Mouse (Mus musculus) intestine, embryonic 14.5 days (tissue): Measurements from ENCODE around the gene Tbata. TPM values are rescaled to one million over a fixed set of nuclear protein-coding genes. Genes with fewer than 3 reads are reported as not detected.

Source experiments
- ATAC-seq: fragments of 200-750 bp; cut with Nextera tagmentation; replicated peaks from 2 replicates; pipeline ENCODE4 v1.8.0; 2017; ENCODE audit warnings: low read depth, moderate number of reproducible peaks, moderate TSS enrichment, moderate library complexity; ENCODE audit not compliant: low FRiP score, low TSS enrichment
- DNase-seq: peaks from one replicate; pipeline ENCODE4 v3.0.0-alpha.2; 2018; ENCODE audit warnings: low spot score
- H3K27ac ChIP-seq: fragments of 300-500 bp; sonication (generic); 2 replicates; pipeline ENCODE4 v1.5.1; 2014; ENCODE audit warnings: low read depth, mild to moderate bottlenecking, control low read depth
- H3K27me3 ChIP-seq: fragments of 300-500 bp; sonication (generic); replicated peaks from 2 replicates; pipeline ENCODE4 v1.6.1; 2014; ENCODE audit warnings: low read length, control low read depth; ENCODE audit not compliant: control insufficient read depth, insufficient read depth
- H3K36me3 ChIP-seq: fragments of 300-500 bp; sonication (generic); 2 replicates; pipeline ENCODE4 v1.6.1; 2014; ENCODE audit warnings: low read length, control low read depth; ENCODE audit not compliant: control insufficient read depth, insufficient read depth
- H3K4me1 ChIP-seq: fragments of 300-500 bp; sonication (generic); replicated peaks from 2 replicates; pipeline ENCODE4 v1.6.1; 2014; ENCODE audit warnings: low read length, control low read depth, mixed read lengths; ENCODE audit not compliant: control insufficient read depth, insufficient read depth
- H3K4me2 ChIP-seq: fragments of 300-500 bp; sonication (generic); 2 replicates; pipeline ENCODE4 v1.6.1; 2014; ENCODE audit warnings: low read length
- H3K4me3 ChIP-seq: fragments of 300-500 bp; sonication (generic); 2 replicates; pipeline ENCODE4 v1.5.1; 2014; ENCODE audit warnings: low read depth, low read length, control low read depth, mixed read lengths
- H3K9ac ChIP-seq: fragments of 300-500 bp; sonication (generic); 2 replicates; pipeline ENCODE4 v1.6.1; 2014; ENCODE audit warnings: mild to moderate bottlenecking, low read length
- H3K9me3 ChIP-seq: fragments of 300-500 bp; sonication (generic); 2 replicates; pipeline ENCODE4 v1.6.1; 2016; ENCODE audit warnings: low read length, control low read depth; ENCODE audit not compliant: control insufficient read depth
- WGBS: fragments of 180-500 bp; shearing (Covaris S2); extraction: QIAGEN DNeasy Blood & Tissue Kit; methylation state at CpG from one replicate; pipeline ENCODE4 v1.1.7; 2014; 5-methylcytosine and 5-hydroxymethylcytosine counted together
- polyA plus RNA-seq: library from polyadenylated mRNA; unstranded; fragments of >200 nt; fragmentation: Nextera tagmentation; extraction: Ambion mirVana; gene quantifications from 2 replicates; pipeline ENCODE4 v1.2.1, GENCODE M21; 2014

The Tbata gene
- polyA plus RNA-seq, 1 experiment from 2014 or later, result not detected

DNA sequence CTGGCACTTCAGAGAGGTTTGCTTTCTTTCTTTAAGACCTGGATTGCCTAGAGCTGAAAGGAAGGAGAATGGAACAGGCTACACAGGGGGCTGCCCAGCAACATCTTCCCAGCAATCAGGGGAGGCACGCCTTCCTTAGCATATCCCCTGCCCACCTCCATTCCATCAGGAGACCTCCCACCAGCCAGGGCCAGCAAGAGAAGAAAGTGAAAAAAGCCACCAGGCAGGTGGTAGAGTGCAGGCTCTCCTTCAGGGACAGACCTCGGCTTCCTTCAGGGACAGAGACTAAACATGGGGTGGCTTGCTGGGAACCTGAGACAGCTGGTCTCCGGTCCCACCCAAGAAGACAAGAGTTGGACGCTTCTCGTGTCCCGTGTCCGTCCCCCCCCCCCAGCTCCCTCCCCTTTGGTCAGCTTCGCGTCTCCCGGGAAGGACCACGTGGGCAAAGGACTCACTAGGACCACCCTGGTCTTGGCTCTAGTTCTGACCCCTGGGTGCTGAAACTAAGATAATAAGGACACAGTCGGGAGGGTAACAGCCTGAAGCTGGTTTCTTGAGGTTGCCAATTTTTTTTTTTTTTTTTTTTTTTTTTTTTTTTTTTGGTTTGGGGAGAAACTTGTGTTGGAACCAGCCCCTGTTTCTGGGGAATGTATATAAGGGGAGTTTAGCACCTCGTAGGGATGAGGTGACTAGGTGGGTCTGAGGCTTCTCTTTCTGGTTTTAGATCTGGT, 3.1 kb downstream of the Tbata start:
- WGBS, result 34% methylated on average over 13 of the region's 13 CpGs
- no peaks in the 10 kb centered on the region; the same call in 1 of the 2 replicates for H3K27me3 ChIP-seq
- no peak overlapping the region for H3K27ac ChIP-seq
- no peak overlapping the region for H3K4me3 ChIP-seq
- no peak overlapping the region for H3K4me2 ChIP-seq
- H3K9me3 ChIP-seq, result no peaks in the 10 kb centered on the region
- H3K4me1 ChIP-seq, result no peaks in the 10 kb centered on the region
- no peak overlapping the region for H3K9ac ChIP-seq
- no peak for DNase-seq
- ATAC-seq, result no peak
- H3K36me3 ChIP-seq, result no peaks in the 10 kb centered on the region

DNA sequence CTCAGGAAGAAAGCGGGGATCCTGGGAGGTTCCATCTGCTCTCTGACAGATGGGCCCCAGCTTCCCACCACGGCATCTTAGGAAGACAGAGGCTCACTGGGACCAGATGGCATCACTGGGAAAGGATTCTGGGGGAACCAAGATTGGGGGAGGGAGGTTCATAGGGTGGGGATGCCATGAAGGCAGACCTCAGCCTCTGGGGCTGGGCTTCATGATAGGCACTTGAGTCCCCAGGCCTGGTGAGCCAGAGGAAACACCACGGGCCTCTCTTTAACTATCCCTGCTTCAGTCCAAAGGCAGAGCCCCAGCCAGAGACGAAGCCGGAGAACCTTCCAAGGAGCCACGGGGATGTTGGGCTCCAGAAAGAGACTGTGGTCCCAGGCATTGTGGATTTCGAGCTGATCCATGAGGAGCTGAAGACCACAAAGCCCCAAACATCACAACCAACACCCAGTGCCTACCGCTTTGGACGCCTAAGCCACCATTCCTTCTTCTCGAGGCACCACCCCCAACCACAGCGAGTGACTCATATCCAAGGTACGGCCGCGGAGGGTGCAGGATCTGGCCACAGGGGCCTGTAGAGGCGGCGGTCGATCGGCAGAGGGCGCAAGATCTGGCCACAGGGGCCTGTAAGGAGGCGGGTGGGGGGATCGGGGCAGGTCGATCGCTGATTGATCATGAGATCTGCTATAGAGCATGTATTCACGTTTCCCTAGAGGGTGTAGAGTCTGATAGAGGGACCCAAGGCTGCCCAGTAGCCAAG, 3.9 kb downstream of the Tbata start:
- Histone ChIP-seq H3K4me3 (no peak overlapping the region), H3K27ac (no peak overlapping the region), H3K36me3 (no peaks in the 10 kb centered on the region), H3K9ac (no peak overlapping the region), H3K4me1 (no peaks in the 10 kb centered on the region), H3K9me3 (no peaks in the 10 kb centered on the region), H3K4me2 (peak overlapping the region; percentile 26), H3K27me3 (no peaks in the 10 kb centered on the region; the same call in 1 of the 2 replicates)
- WGBS, result 16% methylated on average over 24 of the region's 24 CpGs
- ATAC-seq (no peak; the same call in 1 of the 2 replicates), DNase-seq (peak; percentile 69)

DNA sequence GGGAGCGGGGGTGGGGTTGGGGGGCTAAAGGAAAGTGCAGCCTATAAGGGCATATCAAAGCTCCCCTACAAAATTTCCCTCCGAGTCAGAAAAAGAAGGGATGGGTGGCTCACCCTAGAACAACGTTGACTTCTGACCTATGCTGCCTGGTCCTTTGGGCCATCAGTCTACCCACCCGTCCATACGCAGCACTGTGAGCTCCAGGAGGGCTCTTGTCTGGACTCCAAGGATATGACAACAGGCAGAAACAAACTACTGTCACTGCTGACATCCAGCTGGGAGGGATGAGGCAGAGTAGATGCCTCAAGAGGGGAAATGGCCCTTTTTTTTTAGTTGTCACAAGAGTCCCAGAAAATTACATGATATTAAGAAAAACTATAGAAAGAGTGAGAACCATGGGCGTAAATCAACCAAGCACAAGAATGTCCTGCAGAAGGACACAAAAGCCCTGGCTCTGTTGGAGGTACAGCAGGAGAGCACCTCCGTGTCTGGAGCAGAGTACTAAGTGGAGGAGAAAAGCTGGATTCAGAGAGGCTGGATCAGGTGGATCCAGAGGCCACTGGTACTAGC, 4.6 kb downstream of the Tbata start:
- H3K4me1 ChIP-seq, result no peaks in the 10 kb centered on the region
- no peak overlapping the region for H3K27ac ChIP-seq
- WGBS, result 50% methylated on average over 7 of the region's 7 CpGs
- no peak for DNase-seq
- no peak overlapping the region for H3K9ac ChIP-seq
- H3K4me3 ChIP-seq, result no peak overlapping the region
- no peak for ATAC-seq
- H3K36me3 ChIP-seq, result no peaks in the 10 kb centered on the region
- H3K4me2 ChIP-seq, result peak overlapping the region; percentile 26
- no peaks in the 10 kb centered on the region for H3K9me3 ChIP-seq
- H3K27me3 ChIP-seq, result no peaks in the 10 kb centered on the region; the same call in 1 of the 2 replicates

DNA sequence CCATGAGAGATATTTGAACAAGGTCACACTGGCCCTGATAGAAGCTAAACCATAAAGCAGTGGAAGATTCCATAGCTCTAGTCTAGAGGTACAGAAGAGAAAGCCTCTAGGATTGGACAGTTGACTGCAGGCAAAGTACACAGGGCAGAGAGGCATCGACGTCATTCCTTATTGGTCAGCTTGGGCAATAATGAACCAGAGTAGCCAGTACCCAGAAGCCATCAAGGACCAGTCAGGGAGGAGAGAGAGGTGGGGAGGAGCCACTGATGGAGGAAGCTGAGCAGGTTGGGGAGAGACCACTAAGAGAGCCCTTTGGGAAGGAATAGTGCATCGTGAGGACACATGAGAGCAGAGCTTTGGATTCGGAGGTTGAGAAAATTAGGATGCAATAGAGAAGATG, 6.0 kb downstream of the Tbata start:
- WGBS, result 82% methylated on average over 4 of the region's 4 CpGs
- H3K36me3 ChIP-seq, result no peaks in the 10 kb centered on the region
- ATAC-seq (no peak), DNase-seq (no peak)
- H3K4me3 ChIP-seq, result no peak overlapping the region
- H3K27me3 ChIP-seq, result no peaks in the 10 kb centered on the region
- H3K27ac ChIP-seq, result no peak overlapping the region
- H3K4me1 ChIP-seq, result no peaks in the 10 kb centered on the region
- no peak overlapping the region for H3K9ac ChIP-seq
- no peaks in the 10 kb centered on the region for H3K9me3 ChIP-seq
- no peak overlapping the region for H3K4me2 ChIP-seq

DNA sequence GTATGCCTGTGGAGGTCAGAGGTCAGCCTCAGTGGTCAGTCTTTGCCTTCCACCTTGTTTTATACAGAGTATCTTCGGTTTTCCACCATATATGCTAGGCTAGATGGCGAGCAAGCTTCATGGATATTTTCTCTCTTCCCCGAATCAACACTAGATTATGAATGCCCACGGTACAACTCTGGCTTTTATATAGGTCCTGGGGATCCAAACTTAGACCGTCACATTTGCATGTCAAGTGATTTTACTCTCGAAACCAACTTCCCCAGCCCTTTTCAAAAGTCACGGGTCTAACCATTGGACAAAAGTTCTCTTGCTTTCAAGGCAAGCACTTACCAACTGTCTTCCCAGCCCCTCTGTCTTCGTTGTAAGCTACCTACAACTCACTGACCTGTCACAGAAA, 6.9 kb downstream of the Tbata start:
- no peaks in the 10 kb centered on the region for H3K27me3 ChIP-seq
- H3K9ac ChIP-seq, result no peak overlapping the region
- DNase-seq, result no peak
- no peak for ATAC-seq
- no peak overlapping the region for H3K4me2 ChIP-seq
- no peaks in the 10 kb centered on the region for H3K4me1 ChIP-seq
- no peaks in the 10 kb centered on the region for H3K36me3 ChIP-seq
- no peak overlapping the region for H3K27ac ChIP-seq
- 88% methylated on average over 8 of the region's 8 CpGs for WGBS
- H3K4me3 ChIP-seq, result no peak overlapping the region
- no peaks in the 10 kb centered on the region for H3K9me3 ChIP-seq

DNA sequence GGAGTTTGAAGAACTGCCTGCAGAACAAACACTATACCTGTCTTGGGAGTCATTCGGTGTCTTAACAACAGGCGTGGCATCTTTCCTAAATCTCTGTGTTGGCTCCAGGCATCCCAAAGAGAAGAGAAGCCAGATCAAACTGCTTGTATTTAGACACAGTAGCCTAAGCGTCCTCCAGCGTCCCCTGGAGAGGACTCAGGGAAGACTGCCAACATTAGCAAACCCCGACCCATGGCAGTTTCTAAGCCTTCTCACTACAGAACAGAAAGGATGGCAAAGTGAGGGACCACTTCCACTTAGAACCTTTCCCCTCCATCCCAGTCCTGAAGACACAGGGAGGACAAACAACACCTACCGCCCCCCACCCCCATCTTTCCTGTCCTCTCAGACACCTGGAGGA, 8.2 kb downstream of the Tbata start:
- Histone ChIP-seq H3K36me3 (no peaks in the 10 kb centered on the region), H3K9ac (no peak overlapping the region), H3K27me3 (no peaks in the 10 kb centered on the region), H3K27ac (no peak overlapping the region), H3K4me2 (no peak overlapping the region), H3K9me3 (no peaks in the 10 kb centered on the region), H3K4me3 (no peak overlapping the region), H3K4me1 (no peaks in the 10 kb centered on the region)
- 72% methylated on average over 6 of the region's 6 CpGs for WGBS
- no peak for DNase-seq
- no peak for ATAC-seq

DNA sequence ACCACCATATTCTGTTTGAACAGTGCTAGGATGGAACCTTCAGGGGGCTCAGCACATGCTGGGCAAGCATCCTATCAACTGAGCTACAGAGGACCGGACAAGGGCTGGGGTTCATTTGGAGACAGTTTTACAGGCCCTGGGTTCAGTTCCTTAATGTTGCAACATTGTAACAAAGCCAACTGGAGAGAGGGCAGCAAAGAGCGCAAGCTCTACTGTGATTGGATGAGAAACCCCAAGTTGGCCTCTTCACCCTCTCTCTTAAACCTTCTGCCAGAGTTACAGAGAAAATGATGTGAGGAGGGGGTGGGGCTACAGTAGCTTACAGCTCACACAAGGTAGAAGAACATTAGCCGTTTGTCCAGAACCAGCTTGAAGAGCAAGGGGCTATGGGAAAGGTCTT, 15.2 kb downstream of the Tbata start:
- Histone ChIP-seq H3K4me1 (no peaks in the 10 kb centered on the region; the same call in 1 of the 2 replicates), H3K9me3 (no peaks in the 10 kb centered on the region), H3K9ac (no peak overlapping the region), H3K27ac (no peak overlapping the region), H3K36me3 (no peaks in the 10 kb centered on the region), H3K27me3 (no peaks in the 10 kb centered on the region), H3K4me3 (no peak overlapping the region), H3K4me2 (no peak overlapping the region)
- 75% methylated on average over 3 of the region's 3 CpGs for WGBS
- DNase-seq (no peak), ATAC-seq (no peak)

DNA sequence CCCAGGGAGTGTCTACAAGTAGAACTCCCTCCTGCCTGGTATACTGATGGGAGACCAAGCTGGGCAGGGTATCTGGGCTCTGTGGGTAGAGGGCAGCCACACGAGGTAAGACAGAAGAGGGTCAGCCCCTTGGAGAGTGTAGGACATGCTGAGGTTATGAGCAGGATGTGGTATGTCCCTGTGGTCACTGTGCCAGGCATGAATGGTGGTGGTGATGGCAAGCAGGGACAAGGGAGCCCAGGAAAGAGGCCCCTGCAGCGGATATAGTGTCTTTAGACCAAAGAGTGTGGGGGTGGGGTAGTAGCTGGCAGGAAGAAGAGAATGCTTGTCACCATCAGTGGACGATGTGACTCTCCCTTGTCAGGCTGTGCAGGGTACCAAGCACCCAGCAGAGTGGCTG, 16.3 kb downstream of the Tbata start:
- Histone ChIP-seq H3K27ac (no peak overlapping the region), H3K4me3 (no peak overlapping the region), H3K4me1 (no peaks in the 10 kb centered on the region; the same call in 1 of the 2 replicates), H3K27me3 (no peaks in the 10 kb centered on the region), H3K36me3 (no peaks in the 10 kb centered on the region), H3K9ac (no peak overlapping the region), H3K9me3 (no peaks in the 10 kb centered on the region), H3K4me2 (no peak overlapping the region)
- ATAC-seq (no peak), DNase-seq (no peak)
- whole genome bisulfite sequencing, result 72% methylated on average over 3 of the region's 3 CpGs
